Mouse (Mus musculus) forebrain, embryonic 15.5 days (tissue): ENCODE measurements around the gene Lyrm4. TPM values are rescaled to one million over a fixed set of nuclear protein-coding genes. Genes with fewer than 3 reads are reported as not detected.

Source experiments
- ATAC-seq: fragments of 200-750 bp; cut with Nextera tagmentation; replicated peaks from 2 replicates; pipeline ENCODE4 v1.8.0; 2017; ENCODE audit warnings: mild to moderate bottlenecking, moderate TSS enrichment, moderate library complexity
- H3K27ac ChIP-seq: fragments of 300-500 bp; sonication (generic); replicated peaks from 2 replicates; pipeline ENCODE4 v1.5.1; 2015; ENCODE audit warnings: mild to moderate bottlenecking, inconsistent platforms
- H3K27me3 ChIP-seq: fragments of 300-500 bp; sonication (generic); 2 replicates; pipeline ENCODE4 v1.6.1; 2015; ENCODE audit warnings: inconsistent platforms
- H3K36me3 ChIP-seq: fragments of 300-500 bp; sonication (generic); 2 replicates; pipeline ENCODE4 v1.6.1; 2015; ENCODE audit warnings: mild to moderate bottlenecking, inconsistent platforms
- H3K4me1 ChIP-seq: fragments of 300-500 bp; sonication (generic); 2 replicates; pipeline ENCODE4 v1.6.1; 2015; ENCODE audit warnings: inconsistent platforms
- H3K4me2 ChIP-seq: fragments of 300-500 bp; sonication (generic); replicated peaks from 2 replicates; pipeline ENCODE4 v1.6.1; 2015; ENCODE audit warnings: mild to moderate bottlenecking, inconsistent platforms
- H3K4me3 ChIP-seq: fragments of 300-500 bp; sonication (generic); 2 replicates; pipeline ENCODE4 v1.5.1; 2015; ENCODE audit warnings: mild to moderate bottlenecking, inconsistent platforms
- H3K9ac ChIP-seq: fragments of 300-500 bp; sonication (generic); replicated peaks from 2 replicates; pipeline ENCODE4 v1.6.1; 2015; ENCODE audit warnings: mild to moderate bottlenecking, inconsistent platforms
- H3K9me3 ChIP-seq: fragments of 300-500 bp; sonication (generic); 2 replicates; pipeline ENCODE4 v1.6.1; 2016; ENCODE audit warnings: inconsistent platforms
- WGBS: fragments of 180-500 bp; shearing (Covaris S2); methylation state at CpG from one replicate; pipeline ENCODE4 v1.1.7; 2015; ENCODE audit warnings: mixed read lengths; 5-methylcytosine and 5-hydroxymethylcytosine counted together
- polyA plus RNA-seq: library from polyadenylated mRNA; unstranded; fragments of >200 nt; fragmentation: Nextera tagmentation; extraction: Ambion mirVana; gene quantifications from 2 replicates; pipeline ENCODE4 v1.2.1, GENCODE M21; 2015

Gene Lyrm4
- polyA plus RNA-seq, 1 experiment from 2014 or later, result 34.9 TPM

GRCm38 (mm10) chr13:35947354-35948000 is 169.8 kb downstream of the Lyrm4 start:
- Histone ChIP-seq H3K4me2 (no peak overlapping the region), H3K9ac (no peak overlapping the region), H3K9me3 (no peaks in the 10 kb centered on the region), H3K27ac (no peak overlapping the region), H3K27me3 (no peaks in the 10 kb centered on the region; the same call in 1 of the 2 replicates), H3K36me3 (no peaks in the 10 kb centered on the region), H3K4me3 (no peak overlapping the region), H3K4me1 (no peaks in the 10 kb centered on the region)
- peak; percentile 65 for ATAC-seq
- WGBS, result 21% methylated on average over 14 of the region's 14 CpGs

DNA sequence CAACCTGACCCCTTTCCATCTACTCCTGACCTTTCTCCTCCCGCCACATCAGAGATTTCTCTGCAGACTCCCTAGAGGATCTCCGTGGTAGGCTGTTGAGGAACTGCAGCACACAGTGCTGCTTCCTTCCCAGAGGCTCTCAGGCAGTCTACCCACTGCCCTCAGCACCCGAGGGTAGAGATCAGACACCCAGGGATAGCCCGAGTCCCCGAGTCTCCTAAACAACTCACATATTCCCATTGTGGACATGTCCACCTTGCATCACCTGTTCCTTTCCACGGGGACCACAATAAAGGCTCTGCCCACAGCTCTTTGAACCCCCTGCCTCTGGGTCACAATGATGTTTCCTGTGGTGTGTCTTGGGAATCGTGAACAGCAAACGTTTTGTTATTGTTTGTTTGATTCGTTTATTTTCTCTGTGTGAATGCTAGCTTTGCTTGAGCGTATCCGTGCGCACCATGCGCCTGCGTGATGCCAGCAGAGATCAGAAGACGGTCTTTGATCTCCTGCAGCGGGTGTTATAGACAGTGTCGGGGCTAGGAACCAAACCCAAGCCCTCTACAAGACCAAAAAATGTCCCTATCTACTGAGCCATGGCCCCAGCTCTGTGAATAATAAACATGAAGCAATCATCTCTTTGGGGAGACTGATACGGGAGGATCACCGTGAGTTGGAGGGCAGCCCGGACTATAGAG is 170.5 kb downstream of the Lyrm4 start:
- no peaks in the 10 kb centered on the region; the same call in 1 of the 2 replicates for H3K27me3 ChIP-seq
- H3K36me3 ChIP-seq, result no peaks in the 10 kb centered on the region
- no peaks in the 10 kb centered on the region for H3K9me3 ChIP-seq
- 74% methylated on average over 20 of the region's 20 CpGs for WGBS
- H3K4me3 ChIP-seq, result no peak overlapping the region
- no peaks in the 10 kb centered on the region for H3K4me1 ChIP-seq
- ATAC-seq, result peak; percentile 59; the same call in 1 of the 2 replicates
- no peak overlapping the region for H3K4me2 ChIP-seq
- H3K27ac ChIP-seq, result no peak overlapping the region
- H3K9ac ChIP-seq, result no peak overlapping the region

- Histone ChIP-seq H3K27ac (no peak overlapping the region), H3K27me3 (no peaks in the 10 kb centered on the region), H3K9ac (no peak overlapping the region), H3K4me3 (no peak overlapping the region), H3K4me1 (no peaks in the 10 kb centered on the region), H3K4me2 (no peak overlapping the region), H3K36me3 (no peaks in the 10 kb centered on the region), H3K9me3 (no peaks in the 10 kb centered on the region)
- ATAC-seq, result no peak
- 88% methylated on average over 5 of the region's 5 CpGs for WGBS
These were observed 176.4 kb downstream of the Lyrm4 start for GRCm38 (mm10) chr13:35940934-35941333.

- Histone ChIP-seq H3K4me3 (no peak overlapping the region), H3K4me1 (no peaks in the 10 kb centered on the region), H3K4me2 (no peak overlapping the region), H3K27ac (no peak overlapping the region), H3K9ac (no peak overlapping the region), H3K36me3 (no peaks in the 10 kb centered on the region), H3K27me3 (no peaks in the 10 kb centered on the region), H3K9me3 (no peaks in the 10 kb centered on the region)
- WGBS, result 74% methylated on average over 18 of the region's 18 CpGs
- ATAC-seq, result no peak
These were observed 177.3 kb downstream of the Lyrm4 start for GRCm38 (mm10) chr13:35939871-35940665.

DNA sequence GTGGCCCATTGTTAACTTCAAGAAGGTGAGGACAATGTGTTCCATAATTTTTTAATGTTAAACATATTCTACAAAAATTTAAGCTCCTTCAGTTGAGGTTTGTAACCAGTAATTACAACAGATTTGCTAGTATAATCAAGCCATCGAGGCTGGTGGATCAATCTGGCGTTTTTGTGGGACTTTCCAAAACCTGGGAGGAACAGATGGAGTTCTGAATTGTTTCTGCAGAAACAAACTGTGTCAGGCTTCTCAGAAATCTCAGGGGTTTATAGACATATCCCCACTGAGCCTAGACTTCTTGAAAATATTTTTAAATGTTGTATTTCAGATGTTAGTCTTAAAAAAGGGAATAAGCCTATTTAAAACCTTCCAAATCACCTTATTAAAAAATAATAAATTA is 179.3 kb downstream of the Lyrm4 start:
- no peaks in the 10 kb centered on the region for H3K36me3 ChIP-seq
- 49% methylated on average over 2 of the region's 2 CpGs for WGBS

More for the DNA sequence above, 179.3 kb downstream of the Lyrm4 start:
- 0 out of 2 replicates have a peak, but pooled peaks have one; percentile 23 for ATAC-seq
- no peak overlapping the region for H3K4me2 ChIP-seq
- H3K4me1 ChIP-seq, result no peaks in the 10 kb centered on the region
- H3K9me3 ChIP-seq, result peaks cover 3% of the 10 kb centered on the region; the same call in 1 of the 2 replicates
- no peak overlapping the region for H3K27ac ChIP-seq
- no peak overlapping the region for H3K4me3 ChIP-seq
- no peaks in the 10 kb centered on the region for H3K27me3 ChIP-seq
- H3K9ac ChIP-seq, result no peak overlapping the region

Other genes with a start within 250 kb of the Lyrm4 start
- 8.3 and 8.8 TPM in 2 replicates for gene Rpp40, start 211.2 kb downstream of the Lyrm4 start, polyA plus RNA-seq
- gene Ppp1r3g, start 158.7 kb downstream of the Lyrm4 start, polyA plus RNA-seq, result 1.4 and 1.5 TPM in 2 replicates
- 36.5 and 36.6 TPM in 2 replicates for gene Fars2, start 114 bp downstream of the Lyrm4 start, polyA plus RNA-seq